Mouse (Mus musculus) liver, adult 2 months (tissue): ENCODE measurements around the gene Zc3h12c.

ENCODE experiments used
- CTCF ChIP-seq: fragments of 200-500 bp; IDR thresholded peaks from 2 replicates; pipeline ENCODE4 v1.5.1; 2011; ENCODE audit warnings: low read depth, low read length, control low read depth
- POLR2A ChIP-seq: fragments of 200-500 bp; IDR thresholded peaks from 2 replicates; pipeline ENCODE4 v1.6.1; 2011; ENCODE audit warnings: low read length, control low read depth; ENCODE audit not compliant: insufficient read depth; ENCODE audit errors: extremely low read depth

GRCm38 (mm10) chr9:52167863-52168685 lies at the start of gene Zc3h12c:
- TF ChIP-seq CTCF = no peak
- TF ChIP-seq POLR2A = 0 out of 2 replicates have a peak, but pooled peaks have one; percentile 37
